Mouse (Mus musculus): ENCODE results near the gene Rnf41. TPM values are rescaled to one million over a fixed set of nuclear protein-coding genes. Genes with fewer than 3 reads are reported as not detected.

Rnf41 gene
- 34.3 and 34.6 TPM in 2 replicates for polyA plus RNA-seq (2014; fragmentation: Nextera tagmentation; extraction: Ambion mirVana)

DNA sequence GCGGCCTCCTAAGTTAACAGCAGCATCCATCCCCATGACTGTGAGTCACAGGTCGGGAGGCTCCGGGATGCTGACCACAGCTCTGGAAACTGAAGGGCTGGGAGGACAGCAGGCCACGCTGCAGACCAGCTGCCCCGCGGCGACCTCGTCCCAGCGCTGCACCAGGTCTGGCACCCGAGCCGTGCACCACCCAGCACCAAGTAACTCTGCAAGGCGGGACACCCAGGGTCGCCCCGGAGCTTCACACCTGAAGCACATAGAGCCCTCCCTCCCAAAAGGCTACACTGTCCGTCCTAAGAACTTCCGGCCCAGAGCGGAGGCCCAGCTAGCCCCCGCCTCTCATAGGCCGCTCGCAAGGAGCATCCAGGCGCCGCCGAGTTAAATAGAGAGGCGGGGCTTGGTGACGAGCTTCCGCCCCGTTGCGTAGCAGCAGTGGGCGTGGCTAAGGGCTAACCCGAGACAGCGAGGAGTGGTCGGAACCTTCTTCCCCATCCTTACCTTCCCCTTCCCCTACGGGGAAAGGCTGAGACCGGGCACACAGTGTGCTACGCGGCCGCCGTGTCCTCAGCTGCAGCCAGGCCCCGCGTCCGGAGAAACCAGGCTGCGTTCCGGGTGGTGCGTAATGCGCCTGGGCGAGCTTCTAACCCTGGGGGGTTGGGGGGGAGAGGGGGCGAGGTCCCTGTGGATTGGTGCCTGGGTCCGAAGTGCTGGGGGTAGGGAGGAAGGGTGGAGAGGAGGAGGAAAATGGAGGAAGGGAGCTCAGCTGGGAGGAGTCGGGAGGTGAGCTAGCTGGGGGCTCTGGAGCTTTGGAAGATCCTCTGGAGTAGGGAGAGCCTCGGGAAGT is at the start of gene Rnf41, which contains the start of gene Nabp2:
Rnf41 (plus strand) TSS at position 447 of the 844 bp plus-strand sequence.
Nabp2 (minus strand) TSS at position 282 of the 844 bp plus-strand sequence.
- ATAC-seq (ENCODE audit: insufficient number of reproducible peaks, low FRiP score, low TSS enrichment, low read depth) (peak; percentile 91), DNase-seq (ENCODE audit: low spot score) (peak; percentile 99)
- Histone ChIP-seq H3K4me1 (ENCODE audit: control insufficient read depth, insufficient read depth, low read length) (peaks cover 15% of the 10 kb centered on the region), H3K27ac (replicated peaks; ENCODE audit: low read depth, low read length) (peak within 1 kb of the TSS; percentile 79), H3K27me3 (ENCODE audit: control insufficient read depth, insufficient read depth, low read length) (no peaks in the 10 kb centered on the region), H3K9me3 (ENCODE audit: control insufficient read depth, low read length) (no peaks in the 10 kb centered on the region), H3K36me3 (ENCODE audit: control insufficient read depth, insufficient read depth, low read length) (peaks cover 8% of the 10 kb centered on the region; the same call in 1 of the 2 replicates), H3K4me3 (ENCODE audit: low read depth, low read length) (peak within 1 kb of the TSS; percentile 91), H3K9ac (ENCODE audit: low read length) (peak within 1 kb of the TSS; percentile 88), H3K4me2 (ENCODE audit: low read depth, severe bottlenecking) (peak within 1 kb of the TSS; percentile 86)
- 0% methylated on average over 50 of the region's 50 CpGs for WGBS

GRCm38 (mm10) chr10:128361836-128362235 is 49.6 kb upstream of the Rnf41 start:
- ATAC-seq (ENCODE audit: insufficient number of reproducible peaks, low FRiP score, low TSS enrichment, low read depth) (no peak), DNase-seq (ENCODE audit: low spot score) (no peak)
- WGBS: 92% methylated on average over 6 of the region's 6 CpGs
- no peaks in the 10 kb centered on the region for H3K9me3 ChIP-seq (ENCODE audit: control insufficient read depth, low read length)
- H3K9ac ChIP-seq (ENCODE audit: low read length): no peak overlapping the region
- H3K27ac ChIP-seq (replicated peaks; ENCODE audit: low read depth, low read length): no peak overlapping the region
- H3K4me2 ChIP-seq (ENCODE audit: low read depth, severe bottlenecking): no peak overlapping the region
- no peaks in the 10 kb centered on the region for H3K27me3 ChIP-seq (ENCODE audit: control insufficient read depth, insufficient read depth, low read length)
- H3K4me1 ChIP-seq (ENCODE audit: control insufficient read depth, insufficient read depth, low read length): no peaks in the 10 kb centered on the region
- no peak overlapping the region for H3K4me3 ChIP-seq (ENCODE audit: low read depth, low read length)
- H3K36me3 ChIP-seq (ENCODE audit: control insufficient read depth, insufficient read depth, low read length): peaks cover 28% of the 10 kb centered on the region

GRCm38 (mm10) chr10:128362568-128362967 is 48.9 kb upstream of the Rnf41 start:
- H3K4me1 ChIP-seq (ENCODE audit: control insufficient read depth, insufficient read depth, low read length): no peaks in the 10 kb centered on the region
- peaks cover 28% of the 10 kb centered on the region for H3K36me3 ChIP-seq (ENCODE audit: control insufficient read depth, insufficient read depth, low read length)
- DNase-seq (ENCODE audit: low spot score) (peak; percentile 38), ATAC-seq (ENCODE audit: insufficient number of reproducible peaks, low FRiP score, low TSS enrichment, low read depth) (no peak)
- H3K27ac ChIP-seq (replicated peaks; ENCODE audit: low read depth, low read length): no peak overlapping the region
- no peaks in the 10 kb centered on the region for H3K9me3 ChIP-seq (ENCODE audit: control insufficient read depth, low read length)
- no peak overlapping the region for H3K4me2 ChIP-seq (ENCODE audit: low read depth, severe bottlenecking)
- H3K27me3 ChIP-seq (ENCODE audit: control insufficient read depth, insufficient read depth, low read length): no peaks in the 10 kb centered on the region
- 55% methylated on average over 3 of the region's 3 CpGs for WGBS
- no peak overlapping the region for H3K4me3 ChIP-seq (ENCODE audit: low read depth, low read length)
- no peak overlapping the region for H3K9ac ChIP-seq (ENCODE audit: low read length)

GRCm38 (mm10) chr10:128367899-128368401 is 43.5 kb upstream of the Rnf41 start:
- Histone ChIP-seq H3K4me3 (ENCODE audit: low read depth, low read length) (peak overlapping the region; percentile 66), H3K4me1 (ENCODE audit: control insufficient read depth, insufficient read depth, low read length) (no peaks in the 10 kb centered on the region; the same call in 1 of the 2 replicates), H3K9me3 (ENCODE audit: control insufficient read depth, low read length) (no peaks in the 10 kb centered on the region), H3K4me2 (ENCODE audit: low read depth, severe bottlenecking) (peak overlapping the region; percentile 84), H3K36me3 (ENCODE audit: control insufficient read depth, insufficient read depth, low read length) (peaks cover 7% of the 10 kb centered on the region; the same call in 1 of the 2 replicates), H3K27me3 (ENCODE audit: control insufficient read depth, insufficient read depth, low read length) (no peaks in the 10 kb centered on the region), H3K27ac (replicated peaks; ENCODE audit: low read depth, low read length) (no peak overlapping the region), H3K9ac (ENCODE audit: low read length) (peak overlapping the region; percentile 65)
- 20% methylated on average over 19 of the region's 19 CpGs for WGBS
- DNase-seq (ENCODE audit: low spot score) (no peak), ATAC-seq (ENCODE audit: insufficient number of reproducible peaks, low FRiP score, low TSS enrichment, low read depth) (no peak)

GRCm38 (mm10) chr10:128368402-128369217 is 42.8 kb upstream of the Rnf41 start, which contains the start of gene Coq10a:
Coq10a (minus strand) TSS chr10:128368997.
- under 1% methylated on average over 87 of the region's 87 CpGs for WGBS

DNA sequence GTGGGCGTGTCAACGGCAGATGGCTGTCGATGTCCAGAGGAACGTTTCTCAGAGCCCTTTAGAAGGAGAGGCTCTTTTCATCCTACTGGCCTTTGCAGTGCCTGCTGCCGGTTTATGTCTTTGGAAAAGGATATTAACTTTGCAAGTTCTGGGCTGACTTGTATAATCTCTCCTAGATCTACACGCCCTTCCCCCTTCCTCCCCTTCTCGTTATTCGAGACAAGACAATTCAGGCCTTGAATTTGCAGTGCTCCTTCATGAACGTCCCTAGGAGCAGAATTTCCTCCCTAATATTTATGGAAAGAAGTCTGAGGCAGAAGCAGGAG is 42.3 kb upstream of the Rnf41 start:
- H3K27ac ChIP-seq (replicated peaks; ENCODE audit: low read depth, low read length): peak overlapping the region; percentile 79
- no peaks in the 10 kb centered on the region for H3K9me3 ChIP-seq (ENCODE audit: control insufficient read depth, low read length)
- H3K9ac ChIP-seq (ENCODE audit: low read length): peak overlapping the region; percentile 65
- H3K36me3 ChIP-seq (ENCODE audit: control insufficient read depth, insufficient read depth, low read length): no peaks in the 10 kb centered on the region; the same call in 1 of the 2 replicates
- no peaks in the 10 kb centered on the region for H3K27me3 ChIP-seq (ENCODE audit: control insufficient read depth, insufficient read depth, low read length)
- ATAC-seq (ENCODE audit: insufficient number of reproducible peaks, low FRiP score, low TSS enrichment, low read depth): no peak
- peak overlapping the region; percentile 66 for H3K4me3 ChIP-seq (ENCODE audit: low read depth, low read length)
- H3K4me2 ChIP-seq (ENCODE audit: low read depth, severe bottlenecking): peak overlapping the region; percentile 84
- WGBS: 9% methylated on average over 9 of the region's 9 CpGs
- DNase-seq (ENCODE audit: low spot score): no peak
- no peaks in the 10 kb centered on the region; the same call in 1 of the 2 replicates for H3K4me1 ChIP-seq (ENCODE audit: control insufficient read depth, insufficient read depth, low read length)

More at GRCm38 (mm10) chr10:128368402-128369217, 42.8 kb upstream of the Rnf41 start, which contains the start of gene Coq10a:
- Histone ChIP-seq H3K4me2 (ENCODE audit: low read depth, severe bottlenecking) (peak within 1 kb of the TSS; percentile 84), H3K4me3 (ENCODE audit: low read depth, low read length) (peak within 1 kb of the TSS; percentile 66), H3K27me3 (ENCODE audit: control insufficient read depth, insufficient read depth, low read length) (no peaks in the 10 kb centered on the region), H3K27ac (replicated peaks; ENCODE audit: low read depth, low read length) (peak within 1 kb of the TSS; percentile 79), H3K9ac (ENCODE audit: low read length) (peak within 1 kb of the TSS; percentile 65), H3K4me1 (ENCODE audit: control insufficient read depth, insufficient read depth, low read length) (no peaks in the 10 kb centered on the region; the same call in 1 of the 2 replicates), H3K9me3 (ENCODE audit: control insufficient read depth, low read length) (no peaks in the 10 kb centered on the region), H3K36me3 (ENCODE audit: control insufficient read depth, insufficient read depth, low read length) (peaks cover 1% of the 10 kb centered on the region; the same call in 1 of the 2 replicates)
- peak; percentile 88 for DNase-seq (ENCODE audit: low spot score)
- ATAC-seq (ENCODE audit: insufficient number of reproducible peaks, low FRiP score, low TSS enrichment, low read depth): peak; percentile 93

- no peak overlapping the region for H3K27ac ChIP-seq (replicated peaks; ENCODE audit: low read depth, low read length)
- H3K4me3 ChIP-seq (ENCODE audit: low read depth, low read length): peak overlapping the region; percentile 66; the same call in 1 of the 2 replicates
- no peaks in the 10 kb centered on the region; the same call in 1 of the 2 replicates for H3K4me1 ChIP-seq (ENCODE audit: control insufficient read depth, insufficient read depth, low read length)
- WGBS: 83% methylated on average over 6 of the region's 6 CpGs
- H3K9me3 ChIP-seq (ENCODE audit: control insufficient read depth, low read length): no peaks in the 10 kb centered on the region
- H3K4me2 ChIP-seq (ENCODE audit: low read depth, severe bottlenecking): peak overlapping the region; percentile 84
- peak overlapping the region; percentile 65; the same call in 1 of the 2 replicates for H3K9ac ChIP-seq (ENCODE audit: low read length)
- no peaks in the 10 kb centered on the region for H3K27me3 ChIP-seq (ENCODE audit: control insufficient read depth, insufficient read depth, low read length)
- no peaks in the 10 kb centered on the region; the same call in 1 of the 2 replicates for H3K36me3 ChIP-seq (ENCODE audit: control insufficient read depth, insufficient read depth, low read length)
- ATAC-seq (ENCODE audit: insufficient number of reproducible peaks, low FRiP score, low TSS enrichment, low read depth): no peak
- no peak for DNase-seq (ENCODE audit: low spot score)
Observed at GRCm38 (mm10) chr10:128369599-128369998, 41.9 kb upstream of the Rnf41 start.

DNA sequence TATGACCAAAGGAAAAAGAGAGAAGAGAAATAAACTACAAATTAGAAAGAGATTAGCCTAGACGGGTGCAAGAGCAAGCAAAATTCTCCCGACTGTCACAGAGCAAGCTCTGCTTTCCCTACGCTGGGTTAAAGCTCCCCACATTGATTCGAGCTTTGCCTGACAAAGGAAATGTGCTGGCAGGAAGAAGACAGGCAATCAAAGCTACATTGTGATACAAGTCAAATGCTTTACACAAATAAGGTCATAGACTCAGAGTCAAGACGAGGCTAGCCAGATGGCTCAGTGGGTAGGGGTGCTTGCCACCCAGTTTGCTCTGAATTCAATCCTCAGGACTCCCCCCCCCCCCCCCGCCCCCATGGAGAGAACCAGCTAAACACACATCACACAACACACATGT is 41.4 kb upstream of the Rnf41 start:
- 63% methylated on average over 6 of the region's 6 CpGs for WGBS
- H3K4me1 ChIP-seq (ENCODE audit: control insufficient read depth, insufficient read depth, low read length): no peaks in the 10 kb centered on the region; the same call in 1 of the 2 replicates
- no peak overlapping the region for H3K4me2 ChIP-seq (ENCODE audit: low read depth, severe bottlenecking)
- H3K9me3 ChIP-seq (ENCODE audit: control insufficient read depth, low read length): no peaks in the 10 kb centered on the region
- no peak for DNase-seq (ENCODE audit: low spot score)
- H3K36me3 ChIP-seq (ENCODE audit: control insufficient read depth, insufficient read depth, low read length): no peaks in the 10 kb centered on the region; the same call in 1 of the 2 replicates
- H3K27me3 ChIP-seq (ENCODE audit: control insufficient read depth, insufficient read depth, low read length): no peaks in the 10 kb centered on the region
- H3K27ac ChIP-seq (replicated peaks; ENCODE audit: low read depth, low read length): no peak overlapping the region
- no peak overlapping the region for H3K9ac ChIP-seq (ENCODE audit: low read length)
- no peak overlapping the region for H3K4me3 ChIP-seq (ENCODE audit: low read depth, low read length)
- no peak for ATAC-seq (ENCODE audit: insufficient number of reproducible peaks, low FRiP score, low TSS enrichment, low read depth)
